Mouse (Mus musculus) brain, embryonic 14.5 days (tissue): ENCODE data around the gene Rai2.

Experiments
- CTCF ChIP-seq: fragments of 200-500 bp; IDR thresholded peaks from 2 replicates; pipeline ENCODE4 v1.5.1; 2012; ENCODE audit warnings: inconsistent platforms, mild to moderate bottlenecking, moderate library complexity, borderline replicate concordance; ENCODE audit not compliant: insufficient read depth, insufficient read length; ENCODE audit errors: extremely low read depth
- POLR2A ChIP-seq: fragments of 200-500 bp; IDR thresholded peaks from 2 replicates; pipeline ENCODE4 v1.6.1; 2012; ENCODE audit warnings: mild to moderate bottlenecking, inconsistent platforms, borderline replicate concordance; ENCODE audit not compliant: poor library complexity, insufficient read depth, insufficient read length, severe bottlenecking; ENCODE audit errors: extremely low read depth

DNA sequence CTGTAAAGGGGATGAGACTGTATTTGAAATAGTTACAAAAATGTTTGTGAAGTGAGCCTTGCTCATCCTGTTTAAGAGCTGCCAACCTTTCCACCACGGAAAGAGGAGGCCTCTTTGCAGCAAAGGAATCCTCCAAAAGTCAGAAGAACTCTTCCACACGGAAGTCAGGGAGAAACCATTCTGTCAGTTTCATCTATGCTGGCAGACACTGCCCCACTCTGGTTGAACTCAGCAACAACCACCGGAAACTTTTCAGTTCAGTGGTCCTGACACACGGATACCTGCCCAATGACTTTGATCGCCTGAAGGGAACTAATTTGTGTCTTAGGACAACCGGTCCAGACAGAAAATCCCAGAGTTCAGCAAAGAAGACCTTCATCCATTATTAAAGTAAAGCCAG lies 73.3 kb downstream of the Rai2 start:
- TF ChIP-seq CTCF (peak; percentile 61; the same call in 1 of the 2 replicates), POLR2A (no peak)
